28 mouse cellular contexts compared by ENCODE assay signal in the genomic region with DNA sequence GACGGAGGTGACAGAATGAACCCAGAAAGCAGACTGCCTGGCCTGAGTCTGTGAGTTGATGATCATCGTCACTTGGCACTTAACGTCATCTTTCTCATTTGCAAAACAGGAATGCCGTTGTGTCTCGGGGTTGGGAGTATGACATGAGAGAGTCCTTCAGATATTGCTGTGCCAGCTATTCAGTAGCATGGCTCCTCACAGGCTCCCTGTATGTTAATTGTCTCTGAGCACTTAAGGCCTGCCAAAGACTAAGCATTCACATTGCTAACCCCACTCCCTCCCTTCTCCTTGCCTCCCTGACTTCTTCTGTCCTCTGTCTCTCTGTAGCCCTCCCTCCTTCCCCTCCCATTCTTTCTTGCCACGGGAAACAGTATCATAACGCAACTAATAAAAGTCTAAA.
DNase-seq lines count a peak whose midpoint lies in the region; ATAC-seq and TF ChIP-seq lines count a peak whose summit lies in the region.
"Had no signal": no experiment of that assay in that cellular context is flagged by ENCODE, and none has a peak within 500 bp of the region (broad histone marks: within the 10 kb centered on the region; RNA-seq: fewer than 3 reads in every experiment).

No protein-coding gene starts in this region.

- H3K36me3 ChIP-seq in forebrain, postnatal 0 days (ENCODE audit: insufficient read depth), result no peaks in the 10 kb centered on the region
- no peaks in the 10 kb centered on the region for H3K36me3 ChIP-seq in forebrain, embryonic 14.5 days (ENCODE audit: control insufficient read depth, insufficient read depth, low read length)
- H3K36me3 ChIP-seq in heart, embryonic 13.5 days, result peaks cover 10% of the 10 kb centered on the region
- no peaks in the 10 kb centered on the region for H3K36me3 ChIP-seq in heart, embryonic 16.5 days (ENCODE audit: control insufficient read depth, insufficient read depth)
- no peaks in the 10 kb centered on the region for H3K36me3 ChIP-seq in hindbrain, postnatal 0 days (ENCODE audit: insufficient read depth, low read length)
- H3K36me3 ChIP-seq in hindbrain, embryonic 10.5 days, result peaks cover 33% of the 10 kb centered on the region

- 68% methylated on average over 7 of the region's 7 CpGs for WGBS in forebrain, postnatal 0 days
- 81% methylated on average over 7 of the region's 7 CpGs for WGBS in forebrain, embryonic 14.5 days
- 50% methylated on average over 7 of the region's 7 CpGs for WGBS in heart, embryonic 13.5 days
- 56% methylated on average over 7 of the region's 7 CpGs for WGBS in heart, embryonic 16.5 days
- WGBS in hindbrain, postnatal 0 days, result 69% methylated on average over 7 of the region's 7 CpGs
- 93% methylated on average over 7 of the region's 7 CpGs for WGBS in hindbrain, embryonic 10.5 days

- H3K9me3 ChIP-seq in forebrain, postnatal 0 days (ENCODE audit: low read length), result no peaks in the 10 kb centered on the region
- H3K9me3 ChIP-seq in forebrain, embryonic 14.5 days (replicated peaks; ENCODE audit: control insufficient read depth, low read length), result no peaks in the 10 kb centered on the region
- H3K9me3 ChIP-seq in heart, embryonic 13.5 days, result no peaks in the 10 kb centered on the region
- no peaks in the 10 kb centered on the region for H3K9me3 ChIP-seq in heart, embryonic 16.5 days (replicated peaks; ENCODE audit: control insufficient read depth, low read length)
- H3K9me3 ChIP-seq in hindbrain, postnatal 0 days (ENCODE audit: low read length), result no peaks in the 10 kb centered on the region
- 0 out of 2 replicates have a peak, but pooled peaks cover 3% of the 10 kb centered on the region for H3K9me3 ChIP-seq in hindbrain, embryonic 10.5 days
- H3K9me3 ChIP-seq: embryonic facial prominence, embryonic 10.5 days; embryonic facial prominence, embryonic 13.5 days; forebrain, embryonic 12.5 days; heart, embryonic 10.5 days; hindbrain, embryonic 12.5 days had no signal

- H3K27ac ChIP-seq in forebrain, postnatal 0 days (ENCODE audit: low read depth, low read length), result no peak overlapping the region
- no peak overlapping the region for H3K27ac ChIP-seq in forebrain, embryonic 14.5 days (ENCODE audit: low read depth, low read length)
- peak overlapping the region; percentile 61 for H3K27ac ChIP-seq in heart, embryonic 13.5 days (replicated peaks)
- H3K27ac ChIP-seq in heart, embryonic 16.5 days (ENCODE audit: low read length), result peak overlapping the region; percentile 64
- no peak overlapping the region for H3K27ac ChIP-seq in hindbrain, postnatal 0 days
- no peak overlapping the region for H3K27ac ChIP-seq in hindbrain, embryonic 10.5 days
- H3K27ac ChIP-seq: embryonic facial prominence, embryonic 10.5 days; embryonic facial prominence, embryonic 13.5 days; forebrain, embryonic 12.5 days; gastrocnemius, adult 2 months; heart, adult 2 months; heart, embryonic 10.5 days; hindbrain, embryonic 12.5 days had no signal

- H3K4me3 ChIP-seq in forebrain, postnatal 0 days (ENCODE audit: low read depth, low read length), result no peak overlapping the region
- no peak overlapping the region for H3K4me3 ChIP-seq in forebrain, embryonic 14.5 days (ENCODE audit: low read depth, low read length)
- H3K4me3 ChIP-seq in heart, embryonic 13.5 days, result no peak overlapping the region
- peak overlapping the region; percentile 5; the same call in 1 of the 2 replicates for H3K4me3 ChIP-seq in heart, embryonic 16.5 days (ENCODE audit: low read length)
- H3K4me3 ChIP-seq in hindbrain, postnatal 0 days (ENCODE audit: low read length), result no peak overlapping the region
- no peak overlapping the region for H3K4me3 ChIP-seq in hindbrain, embryonic 10.5 days
- H3K4me3 ChIP-seq: embryonic facial prominence, embryonic 10.5 days; embryonic facial prominence, embryonic 13.5 days; erythroblast, embryonic 14.5 days; forebrain, embryonic 12.5 days; gastrocnemius, adult 2 months; heart, adult 2 months; heart, embryonic 10.5 days; hindbrain, embryonic 12.5 days had no signal

- intact Hi-C loops in heart, postnatal 25 days (cut with DNase I), result no loop called here

- no peaks in the 10 kb centered on the region for H3K27me3 ChIP-seq in forebrain, postnatal 0 days (ENCODE audit: insufficient read depth, low read length)
- no peaks in the 10 kb centered on the region for H3K27me3 ChIP-seq in forebrain, embryonic 14.5 days (replicated peaks; ENCODE audit: control insufficient read depth, insufficient read depth, low read length)
- H3K27me3 ChIP-seq in heart, embryonic 13.5 days (replicated peaks), result no peaks in the 10 kb centered on the region
- no peaks in the 10 kb centered on the region for H3K27me3 ChIP-seq in heart, embryonic 16.5 days (ENCODE audit: control insufficient read depth, insufficient read depth, low read length)
- H3K27me3 ChIP-seq in hindbrain, postnatal 0 days (ENCODE audit: insufficient read depth, low read length), result no peaks in the 10 kb centered on the region
- no peaks in the 10 kb centered on the region for H3K27me3 ChIP-seq in hindbrain, embryonic 10.5 days (ENCODE audit: insufficient read depth, poor library complexity, severe bottlenecking)
- H3K27me3 ChIP-seq: embryonic facial prominence, embryonic 13.5 days; forebrain, embryonic 12.5 days; hindbrain, embryonic 12.5 days had no signal

- ATAC-seq in forebrain, postnatal 0 days, result peak; percentile 71
- no peak for ATAC-seq in forebrain, embryonic 14.5 days
- no peak for ATAC-seq in heart, embryonic 13.5 days (ENCODE audit: extremely low read depth, insufficient number of reproducible peaks, low FRiP score, low TSS enrichment)
- ATAC-seq in heart, embryonic 16.5 days (replicated peaks; ENCODE audit: extremely low read depth, insufficient read depth, low FRiP score), result 0 out of 2 replicates have a peak, but pooled peaks have one; percentile 10
- ATAC-seq in hindbrain, postnatal 0 days, result peak; percentile 67
- ATAC-seq: activated CD4-positive, CD25-positive, alpha-beta regulatory T cell, adult 4 months; forebrain, embryonic 16.5 days; intestine, postnatal 0 days had no signal

- H3K4me1 ChIP-seq in forebrain, postnatal 0 days (ENCODE audit: insufficient read depth), result peaks cover 3% of the 10 kb centered on the region; the same call in 1 of the 2 replicates
- peaks cover 7% of the 10 kb centered on the region; the same call in 1 of the 2 replicates for H3K4me1 ChIP-seq in forebrain, embryonic 14.5 days (ENCODE audit: control insufficient read depth, insufficient read depth, low read length)
- peaks cover 64% of the 10 kb centered on the region for H3K4me1 ChIP-seq in heart, embryonic 13.5 days
- peaks cover 43% of the 10 kb centered on the region for H3K4me1 ChIP-seq in heart, embryonic 16.5 days (ENCODE audit: control insufficient read depth, insufficient read depth, low read length)
- H3K4me1 ChIP-seq in hindbrain, postnatal 0 days (ENCODE audit: insufficient read depth, low read length), result peaks cover 10% of the 10 kb centered on the region; the same call in 1 of the 2 replicates
- H3K4me1 ChIP-seq in hindbrain, embryonic 10.5 days (replicated peaks), result 0 out of 2 replicates have a peak, but pooled peaks cover 4% of the 10 kb centered on the region
- H3K4me1 ChIP-seq: hindbrain, embryonic 12.5 days had no signal

- H3K9ac ChIP-seq in forebrain, postnatal 0 days, result no peak overlapping the region
- no peak overlapping the region for H3K9ac ChIP-seq in forebrain, embryonic 14.5 days (ENCODE audit: low read length)
- 0 out of 2 replicates have a peak overlapping the region, but pooled peaks have one; percentile 38 for H3K9ac ChIP-seq in heart, embryonic 13.5 days
- peak overlapping the region; percentile 39; the same call in 1 of the 2 replicates for H3K9ac ChIP-seq in heart, embryonic 16.5 days (ENCODE audit: low read length)
- H3K9ac ChIP-seq in hindbrain, postnatal 0 days (replicated peaks; ENCODE audit: low read length), result no peak overlapping the region
- H3K9ac ChIP-seq: embryonic facial prominence, embryonic 13.5 days; forebrain, embryonic 12.5 days; hindbrain, embryonic 12.5 days had no signal

- no peak for TF ChIP-seq CTCF in forebrain, postnatal 0 days (IDR thresholded peaks at IDR 0.05; ENCODE audit: low read depth)
- TF ChIP-seq CTCF in hindbrain, postnatal 0 days (IDR thresholded peaks at IDR 0.05; ENCODE audit: low read depth), result no peak

- no peak overlapping the region for H3K4me2 ChIP-seq in forebrain, postnatal 0 days (ENCODE audit: low read depth)
- no peak overlapping the region for H3K4me2 ChIP-seq in forebrain, embryonic 14.5 days (ENCODE audit: low read length)
- peak overlapping the region; percentile 41 for H3K4me2 ChIP-seq in heart, embryonic 13.5 days
- H3K4me2 ChIP-seq in heart, embryonic 16.5 days (ENCODE audit: low read depth, low read length), result peak overlapping the region; percentile 37
- H3K4me2 ChIP-seq in hindbrain, postnatal 0 days (ENCODE audit: low read depth, low read length), result no peak overlapping the region
- H3K4me2 ChIP-seq: embryonic facial prominence, embryonic 13.5 days; forebrain, embryonic 12.5 days; hindbrain, embryonic 12.5 days had no signal

- DNase-seq in forebrain, postnatal 0 days, result no peak
- DNase-seq in forebrain, embryonic 14.5 days (ENCODE audit: low spot score), result no peak
- no peak for DNase-seq in heart, postnatal 25 days (ENCODE audit: low spot score)
- no peak for DNase-seq in heart, postnatal 4 days
- no peak for DNase-seq in hindbrain, postnatal 0 days (ENCODE audit: low spot score)
- no peak for DNase-seq in hindbrain, embryonic 10.5 days (ENCODE audit: low spot score)
- DNase-seq: adrenal gland, adult 8-10 months; adrenal gland, postnatal 25 days; cerebellum, adult 11-12 months; cerebellum, adult 8-10 months; cerebellum, postnatal 10 days; cerebellum, postnatal 36 days; embryo, embryonic 11 days; gastrocnemius, adult 2 months; gastrocnemius, postnatal 14 days; heart, adult 2 months; kidney, adult 2 months had no signal

Comparison
In these comparisons a context has a peak if more than half of its experiments do, and no peak if none do; other contexts are left out.
1. ATAC-seq: peak in forebrain, postnatal 0 days (single experiment), heart, embryonic 16.5 days (single experiment) and hindbrain, postnatal 0 days (single experiment); none in forebrain, embryonic 14.5 days (single experiment) and heart, embryonic 13.5 days (single experiment).
2. H3K27ac ChIP-seq: peak in heart, embryonic 13.5 days (single experiment) and heart, embryonic 16.5 days (single experiment); none in forebrain, postnatal 0 days (single experiment), forebrain, embryonic 14.5 days (single experiment), hindbrain, postnatal 0 days (single experiment) and hindbrain, embryonic 10.5 days (single experiment).
3. H3K4me2 ChIP-seq: peak in heart, embryonic 13.5 days (single experiment) and heart, embryonic 16.5 days (single experiment); none in forebrain, postnatal 0 days (single experiment), forebrain, embryonic 14.5 days (single experiment) and hindbrain, postnatal 0 days (single experiment).
4. H3K9ac ChIP-seq: peak in heart, embryonic 13.5 days (single experiment) and heart, embryonic 16.5 days (single experiment); none in forebrain, postnatal 0 days (single experiment), forebrain, embryonic 14.5 days (single experiment) and hindbrain, postnatal 0 days (single experiment).